ENCODE assay signal across 24 mouse cellular contexts in genomic region chr10:9615009-9615408, GRCm38 (mm10).
"Had no signal": no experiment of that assay in that cellular context is flagged by ENCODE, and none has a peak within 500 bp of the region (broad histone marks: within the 10 kb centered on the region; RNA-seq: fewer than 3 reads in every experiment).

No protein-coding gene starts in this region.

- H3K9me3 ChIP-seq: heart, embryonic 13.5 days; heart, embryonic 15.5 days; hindbrain, embryonic 13.5 days; hindbrain, embryonic 15.5 days; kidney, embryonic 15.5 days; limb, embryonic 13.5 days; limb, embryonic 15.5 days had no signal

- H3K9ac ChIP-seq: heart, embryonic 13.5 days; heart, embryonic 15.5 days; hindbrain, embryonic 13.5 days; hindbrain, embryonic 15.5 days; kidney, embryonic 15.5 days; limb, embryonic 13.5 days; limb, embryonic 15.5 days had no signal

- DNase-seq: gastrocnemius, postnatal 14 days; gastrocnemius, postnatal 36 days; heart, adult 11 months; heart, adult 2 months; heart, postnatal 14 days; heart, postnatal 36 days; kidney, adult 11 months; kidney, adult 2 months; kidney, adult 9 months; kidney, postnatal 10 days; kidney, postnatal 25 days; layer of hippocampus, adult 9-11 months; layer of hippocampus, postnatal 36 days; left cerebral cortex, postnatal 4 days had no signal

- H3K27me3 ChIP-seq: heart, embryonic 13.5 days; heart, embryonic 15.5 days; hindbrain, embryonic 13.5 days; hindbrain, embryonic 15.5 days; kidney, embryonic 15.5 days; limb, embryonic 13.5 days; limb, embryonic 15.5 days had no signal

- H3K27ac ChIP-seq: heart, adult 2 months; heart, embryonic 13.5 days; heart, embryonic 15.5 days; hindbrain, embryonic 13.5 days; hindbrain, embryonic 15.5 days; hindbrain, postnatal 0 days; kidney, embryonic 15.5 days; limb, embryonic 13.5 days; limb, embryonic 15.5 days had no signal

- H3K4me2 ChIP-seq: heart, embryonic 11.5 days; heart, embryonic 13.5 days; heart, embryonic 15.5 days; hindbrain, embryonic 13.5 days; hindbrain, embryonic 15.5 days; kidney, embryonic 15.5 days; limb, embryonic 13.5 days; limb, embryonic 15.5 days had no signal

- ATAC-seq: hindbrain, postnatal 0 days; intestine, embryonic 16.5 days had no signal

- H3K4me3 ChIP-seq: heart, adult 2 months; heart, embryonic 13.5 days; heart, embryonic 15.5 days; hindbrain, embryonic 13.5 days; hindbrain, embryonic 15.5 days; kidney, embryonic 15.5 days; limb, embryonic 13.5 days; limb, embryonic 15.5 days had no signal

- H3K4me1 ChIP-seq: heart, embryonic 15.5 days; hindbrain, embryonic 13.5 days; hindbrain, embryonic 15.5 days; kidney, embryonic 15.5 days; limb, embryonic 13.5 days; limb, embryonic 15.5 days had no signal

- H3K36me3 ChIP-seq: heart, embryonic 13.5 days; heart, embryonic 15.5 days; hindbrain, embryonic 13.5 days; hindbrain, embryonic 15.5 days; kidney, embryonic 15.5 days; limb, embryonic 13.5 days; limb, embryonic 15.5 days had no signal
